Mouse (Mus musculus): ENCODE results near the gene Chrnb1. TPM values are rescaled to one million over a fixed set of nuclear protein-coding genes. Genes with fewer than 3 reads are reported as not detected.
A peak's percentile ranks its signal among the peaks of the same experiment; 100 is the strongest.

Gene Chrnb1
- polyA plus RNA-seq, 1 experiment = 8.7 TPM

GRCm38 (mm10) chr11:69800138-69800391 is 4.3 kb upstream of the Chrnb1 start:
- peaks cover 21% of the 10 kb centered on the region for H3K4me1 ChIP-seq (ENCODE audit: control insufficient read depth, insufficient read depth, insufficient read length, low read length)
- TF ChIP-seq POLR2A (IDR thresholded peaks at IDR 0.05; ENCODE audit: low read depth, low read length) (no peak), CTCF (IDR thresholded peaks at IDR 0.05; ENCODE audit: extremely low read depth, insufficient read length, insufficient replicate concordance, low read depth, low read length) (no peak)
- no peak overlapping the region for H3K27ac ChIP-seq (ENCODE audit: insufficient read depth, low read depth, low read length)
- H3K4me3 ChIP-seq (ENCODE audit: low read depth, low read length) = no peak overlapping the region
- WGBS = 31% methylated on average over 11 of the region's 11 CpGs
- H3K27me3 ChIP-seq (ENCODE audit: control insufficient read depth, insufficient read depth, low read length) = 0 out of 2 replicates have a peak, but pooled peaks cover 4% of the 10 kb centered on the region
- H3K36me3 ChIP-seq (ENCODE audit: control insufficient read depth, insufficient read depth, low read length) = no peaks in the 10 kb centered on the region

GRCm38 (mm10) chr11:69799394-69800137 is 3.8 kb upstream of the Chrnb1 start:
- 70% methylated on average over 12 of the region's 12 CpGs for WGBS
- 0 out of 2 replicates have a peak, but pooled peaks cover 4% of the 10 kb centered on the region for H3K27me3 ChIP-seq (ENCODE audit: control insufficient read depth, insufficient read depth, low read length)
- H3K4me1 ChIP-seq (ENCODE audit: control insufficient read depth, insufficient read depth, insufficient read length, low read length) = peaks cover 21% of the 10 kb centered on the region
- no peaks in the 10 kb centered on the region for H3K36me3 ChIP-seq (ENCODE audit: control insufficient read depth, insufficient read depth, low read length)
- TF ChIP-seq CTCF (IDR thresholded peaks at IDR 0.05; ENCODE audit: extremely low read depth, insufficient read length, insufficient replicate concordance, low read depth, low read length) = no peak
- no peak for TF ChIP-seq POLR2A (IDR thresholded peaks at IDR 0.05; ENCODE audit: low read depth, low read length)
- H3K27ac ChIP-seq (ENCODE audit: insufficient read depth, low read depth, low read length) = no peak overlapping the region
- H3K4me3 ChIP-seq (ENCODE audit: low read depth, low read length) = no peak overlapping the region

GRCm38 (mm10) chr11:69797924-69798323 is 2.2 kb upstream of the Chrnb1 start:
- no peaks in the 10 kb centered on the region for H3K36me3 ChIP-seq (ENCODE audit: control insufficient read depth, insufficient read depth, low read length)
- 0 out of 2 replicates have a peak, but pooled peaks cover 4% of the 10 kb centered on the region for H3K27me3 ChIP-seq (ENCODE audit: control insufficient read depth, insufficient read depth, low read length)
- H3K27ac ChIP-seq (ENCODE audit: insufficient read depth, low read depth, low read length) = no peak overlapping the region
- H3K4me1 ChIP-seq (ENCODE audit: control insufficient read depth, insufficient read depth, insufficient read length, low read length) = peaks cover 21% of the 10 kb centered on the region
- H3K4me3 ChIP-seq (ENCODE audit: low read depth, low read length) = no peak overlapping the region
- 88% methylated on average over 7 of the region's 7 CpGs for WGBS
- TF ChIP-seq CTCF (IDR thresholded peaks at IDR 0.05; ENCODE audit: extremely low read depth, insufficient read length, insufficient replicate concordance, low read depth, low read length) (no peak), POLR2A (IDR thresholded peaks at IDR 0.05; ENCODE audit: low read depth, low read length) (no peak)

- H3K36me3 ChIP-seq (ENCODE audit: control insufficient read depth, insufficient read depth, low read length) = no peaks in the 10 kb centered on the region
- H3K4me3 ChIP-seq (ENCODE audit: low read depth, low read length) = peak overlapping the region; percentile 60; the same call in 1 of the 2 replicates
- 6% methylated on average over 13 of the region's 13 CpGs for WGBS
- no peak for TF ChIP-seq CTCF (IDR thresholded peaks at IDR 0.05; ENCODE audit: extremely low read depth, insufficient read length, insufficient replicate concordance, low read depth, low read length)
- TF ChIP-seq POLR2A (IDR thresholded peaks at IDR 0.05; ENCODE audit: low read depth, low read length) = no peak
- no peak overlapping the region for H3K27ac ChIP-seq (ENCODE audit: insufficient read depth, low read depth, low read length)
- H3K27me3 ChIP-seq (ENCODE audit: control insufficient read depth, insufficient read depth, low read length) = no peaks in the 10 kb centered on the region
- H3K4me1 ChIP-seq (ENCODE audit: control insufficient read depth, insufficient read depth, insufficient read length, low read length) = peaks cover 11% of the 10 kb centered on the region
Measured at GRCm38 (mm10) chr11:69795983-69796435, 266 bp upstream of the Chrnb1 start.

- WGBS = 82% methylated on average over 5 of the region's 5 CpGs
- no peaks in the 10 kb centered on the region for H3K27me3 ChIP-seq (ENCODE audit: control insufficient read depth, insufficient read depth, low read length)
- no peak overlapping the region for H3K4me3 ChIP-seq (ENCODE audit: low read depth, low read length)
Measured at GRCm38 (mm10) chr11:69793429-69793828, 2.3 kb downstream of the Chrnb1 start.

GRCm38 (mm10) chr11:69791420-69791819 is 4.3 kb downstream of the Chrnb1 start:
- H3K4me3 ChIP-seq (ENCODE audit: low read depth, low read length) = no peak overlapping the region
- peaks cover 2% of the 10 kb centered on the region for H3K4me1 ChIP-seq (ENCODE audit: control insufficient read depth, insufficient read depth, insufficient read length, low read length)
- TF ChIP-seq POLR2A (IDR thresholded peaks at IDR 0.05; ENCODE audit: low read depth, low read length) (no peak), CTCF (IDR thresholded peaks at IDR 0.05; ENCODE audit: extremely low read depth, insufficient read length, insufficient replicate concordance, low read depth, low read length) (no peak)
- no peak overlapping the region for H3K27ac ChIP-seq (ENCODE audit: insufficient read depth, low read depth, low read length)
- H3K27me3 ChIP-seq (ENCODE audit: control insufficient read depth, insufficient read depth, low read length) = no peaks in the 10 kb centered on the region
- H3K36me3 ChIP-seq (ENCODE audit: control insufficient read depth, insufficient read depth, low read length) = no peaks in the 10 kb centered on the region
- WGBS = 83% methylated on average over 5 of the region's 5 CpGs

More at GRCm38 (mm10) chr11:69793429-69793828, 2.3 kb downstream of the Chrnb1 start:
- peaks cover 2% of the 10 kb centered on the region for H3K4me1 ChIP-seq (ENCODE audit: control insufficient read depth, insufficient read depth, insufficient read length, low read length)
- H3K27ac ChIP-seq (ENCODE audit: insufficient read depth, low read depth, low read length) = no peak overlapping the region
- TF ChIP-seq POLR2A (IDR thresholded peaks at IDR 0.05; ENCODE audit: low read depth, low read length) = no peak
- no peak for TF ChIP-seq CTCF (IDR thresholded peaks at IDR 0.05; ENCODE audit: extremely low read depth, insufficient read length, insufficient replicate concordance, low read depth, low read length)
- H3K36me3 ChIP-seq (ENCODE audit: control insufficient read depth, insufficient read depth, low read length) = no peaks in the 10 kb centered on the region

GRCm38 (mm10) chr11:69789431-69789830 is 6.3 kb downstream of the Chrnb1 start:
- H3K4me3 ChIP-seq (ENCODE audit: low read depth, low read length) = no peak overlapping the region
- no peaks in the 10 kb centered on the region for H3K27me3 ChIP-seq (ENCODE audit: control insufficient read depth, insufficient read depth, low read length)
- H3K27ac ChIP-seq (ENCODE audit: insufficient read depth, low read depth, low read length) = no peak overlapping the region
- H3K36me3 ChIP-seq (ENCODE audit: control insufficient read depth, insufficient read depth, low read length) = no peaks in the 10 kb centered on the region
- 75% methylated on average over 5 of the region's 5 CpGs for WGBS
- TF ChIP-seq CTCF (IDR thresholded peaks at IDR 0.05; ENCODE audit: extremely low read depth, insufficient read length, insufficient replicate concordance, low read depth, low read length) (no peak), POLR2A (IDR thresholded peaks at IDR 0.05; ENCODE audit: low read depth, low read length) (no peak)
- peaks cover under 1% of the 10 kb centered on the region; the same call in 1 of the 2 replicates for H3K4me1 ChIP-seq (ENCODE audit: control insufficient read depth, insufficient read depth, insufficient read length, low read length)
